Comparison of ENCODE assay signal across 23 mouse cellular contexts in genomic region chr2:4335881-4336280, GRCm38 (mm10).
DNase-seq lines count a peak whose midpoint lies in the region; ATAC-seq lines count a peak whose summit lies in the region.
"Had no signal": no experiment of that assay in that cellular context is flagged by ENCODE, and none has a peak within 500 bp of the region (broad histone marks: within the 10 kb centered on the region; RNA-seq: fewer than 3 reads in every experiment).

No protein-coding gene starts in this region.

- no peak overlapping the region for H3K4me2 ChIP-seq in limb, embryonic 12.5 days
- H3K4me2 ChIP-seq: embryonic facial prominence, embryonic 13.5 days; embryonic facial prominence, embryonic 15.5 days; forebrain, embryonic 12.5 days had no signal

- peaks cover 17% of the 10 kb centered on the region for H3K36me3 ChIP-seq in limb, embryonic 10.5 days
- H3K36me3 ChIP-seq in limb, embryonic 12.5 days, result peaks cover 8% of the 10 kb centered on the region; the same call in 1 of the 2 replicates
- H3K36me3 ChIP-seq: embryonic facial prominence, embryonic 13.5 days; embryonic facial prominence, embryonic 15.5 days; forebrain, embryonic 10.5 days; forebrain, embryonic 12.5 days had no signal

- no peak overlapping the region for H3K4me3 ChIP-seq in limb, embryonic 10.5 days
- no peak overlapping the region for H3K4me3 ChIP-seq in limb, embryonic 12.5 days (replicated peaks)
- H3K4me3 ChIP-seq: embryonic facial prominence, embryonic 13.5 days; embryonic facial prominence, embryonic 15.5 days; erythroblast, embryonic 14.5 days; forebrain, embryonic 10.5 days; forebrain, embryonic 12.5 days had no signal

- 78% methylated on average over 4 of the region's 4 CpGs for WGBS in limb, embryonic 10.5 days
- WGBS in limb, embryonic 12.5 days, result 63% methylated on average over 4 of the region's 4 CpGs

- H3K9me3 ChIP-seq in limb, embryonic 10.5 days (replicated peaks), result no peaks in the 10 kb centered on the region
- no peaks in the 10 kb centered on the region for H3K9me3 ChIP-seq in limb, embryonic 12.5 days
- H3K9me3 ChIP-seq: embryonic facial prominence, embryonic 13.5 days; embryonic facial prominence, embryonic 15.5 days; forebrain, embryonic 10.5 days; forebrain, embryonic 12.5 days had no signal

- peak overlapping the region; percentile 37; the same call in 1 of the 2 replicates for H3K27ac ChIP-seq in limb, embryonic 10.5 days
- H3K27ac ChIP-seq in limb, embryonic 12.5 days, result peak overlapping the region; percentile 75
- H3K27ac ChIP-seq: embryonic facial prominence, embryonic 15.5 days; forebrain, embryonic 10.5 days; forebrain, embryonic 12.5 days had no signal

- ATAC-seq in limb, embryonic 12.5 days (ENCODE audit: insufficient number of reproducible peaks, insufficient read depth, low FRiP score, low TSS enrichment, low read depth), result no peak
- ATAC-seq: forebrain, embryonic 14.5 days; forebrain, embryonic 16.5 days had no signal

- peaks cover 76% of the 10 kb centered on the region for H3K4me1 ChIP-seq in limb, embryonic 10.5 days
- peaks cover 78% of the 10 kb centered on the region for H3K4me1 ChIP-seq in limb, embryonic 12.5 days (replicated peaks)

- intact Hi-C loops in heart, postnatal 36 days (cut with DNase I), result no loop called here

- H3K27me3 ChIP-seq in limb, embryonic 10.5 days (ENCODE audit: low read depth, poor library complexity, severe bottlenecking), result no peaks in the 10 kb centered on the region
- no peaks in the 10 kb centered on the region for H3K27me3 ChIP-seq in limb, embryonic 12.5 days
- H3K27me3 ChIP-seq: embryonic facial prominence, embryonic 13.5 days; embryonic facial prominence, embryonic 15.5 days; forebrain, embryonic 12.5 days had no signal

- DNase-seq in cerebellum, postnatal 14 days, result peak; percentile 27 to 28
- DNase-seq in cerebellum, postnatal 4 days (ENCODE audit: low spot score in 2 of 2), result no peak
- peak; percentile 69 for DNase-seq in heart, adult 11 months
- DNase-seq in heart, postnatal 36 days, result no peak
- no peak for DNase-seq in limb, embryonic 10.5 days (ENCODE audit: low spot score)
- DNase-seq in urinary bladder, adult 18-20 months (ENCODE audit: low spot score in 2 of 2), result no peak
- DNase-seq in lung, postnatal 25 days (ENCODE audit: low spot score), result no peak
- DNase-seq: adrenal gland, adult 2 months; adrenal gland, postnatal 10 days; adrenal gland, postnatal 25 days; cerebellum, adult 11 months; cerebellum, adult 18-20 months; cerebellum, adult 8-10 months; cerebellum, adult 9-11 months; embryo, embryonic 11 days had no signal

- H3K9ac ChIP-seq in limb, embryonic 12.5 days (replicated peaks), result no peak overlapping the region
- H3K9ac ChIP-seq: embryonic facial prominence, embryonic 13.5 days; embryonic facial prominence, embryonic 15.5 days; forebrain, embryonic 12.5 days had no signal

Comparison
In these comparisons a context has a peak if more than half of its experiments do, and no peak if none do; other contexts are left out.
1. DNase-seq: peak in cerebellum, postnatal 14 days (2 of 2) and heart, adult 11 months (single experiment); none in cerebellum, postnatal 4 days (0 of 2), heart, postnatal 36 days (0 of 2), limb, embryonic 10.5 days (single experiment), urinary bladder, adult 18-20 months (0 of 2) and lung, postnatal 25 days (single experiment).